In genomic region chr1:39944306-39944971, GRCm38 (mm10) we compare ENCODE assay signal across 12 mouse cellular contexts. TPM values are rescaled to one million over a fixed set of nuclear protein-coding genes. Genes with fewer than 3 reads are reported as not detected.
DNase-seq lines count a peak whose midpoint lies in the region; ATAC-seq and TF ChIP-seq lines count a peak whose summit lies in the region.
"Had no signal": no experiment of that assay in that cellular context is flagged by ENCODE, and none has a peak within 500 bp of the region (broad histone marks: within the 10 kb centered on the region; RNA-seq: fewer than 3 reads in every experiment).

No protein-coding gene starts in this region.

- H3K9ac ChIP-seq in forebrain, embryonic 11.5 days (ENCODE audit: low read length): no peak overlapping the region
- no peak overlapping the region for H3K9ac ChIP-seq in intestine, postnatal 0 days (ENCODE audit: low read depth, low read length)
- H3K9ac ChIP-seq: embryonic facial prominence, embryonic 13.5 days; heart, embryonic 12.5 days; lung, embryonic 15.5 days had no signal

- no peaks in the 10 kb centered on the region for H3K27me3 ChIP-seq in forebrain, embryonic 10.5 days (ENCODE audit: poor library complexity, severe bottlenecking)
- no peaks in the 10 kb centered on the region for H3K27me3 ChIP-seq in forebrain, embryonic 11.5 days (ENCODE audit: control insufficient read depth, insufficient read depth, low read length)
- H3K27me3 ChIP-seq in intestine, postnatal 0 days (replicated peaks; ENCODE audit: control insufficient read depth, insufficient read depth, low read length): no peaks in the 10 kb centered on the region
- H3K27me3 ChIP-seq: embryonic facial prominence, embryonic 13.5 days; heart, embryonic 12.5 days; lung, embryonic 15.5 days had no signal

- H3K36me3 ChIP-seq in forebrain, embryonic 10.5 days (replicated peaks): peaks cover 4% of the 10 kb centered on the region
- no peaks in the 10 kb centered on the region for H3K36me3 ChIP-seq in forebrain, embryonic 11.5 days (ENCODE audit: control insufficient read depth, insufficient read depth, low read length)
- H3K36me3 ChIP-seq in intestine, postnatal 0 days (ENCODE audit: control insufficient read depth, insufficient read depth): no peaks in the 10 kb centered on the region
- H3K36me3 ChIP-seq: heart, embryonic 12.5 days; lung, embryonic 15.5 days had no signal

- peak overlapping the region; percentile 30; the same call in 1 of the 2 replicates for H3K27ac ChIP-seq in forebrain, embryonic 10.5 days
- no peak overlapping the region for H3K27ac ChIP-seq in forebrain, embryonic 11.5 days (ENCODE audit: low read depth, low read length)
- H3K27ac ChIP-seq in intestine, postnatal 0 days (ENCODE audit: low read depth, low read length): peak overlapping the region; percentile 21; the same call in 1 of the 2 replicates
- H3K27ac ChIP-seq: embryonic facial prominence, embryonic 13.5 days; lung, embryonic 15.5 days had no signal

- H3K4me2 ChIP-seq in forebrain, embryonic 11.5 days (ENCODE audit: low read depth, low read length, severe bottlenecking): no peak overlapping the region
- H3K4me2 ChIP-seq in intestine, postnatal 0 days (replicated peaks; ENCODE audit: low read depth): peak overlapping the region; percentile 27; the same call in 1 of the 2 replicates
- H3K4me2 ChIP-seq: embryonic facial prominence, embryonic 13.5 days; heart, embryonic 12.5 days; lung, embryonic 15.5 days had no signal

- no peak for TF ChIP-seq CTCF in intestine, postnatal 0 days (IDR thresholded peaks at IDR 0.05; ENCODE audit: low read depth)

- whole genome bisulfite sequencing in forebrain, embryonic 10.5 days: 48% methylated on average over 5 of the region's 5 CpGs
- WGBS in forebrain, embryonic 11.5 days: 52% methylated on average over 5 of the region's 5 CpGs
- WGBS in intestine, postnatal 0 days: 46% methylated on average over 5 of the region's 5 CpGs

- no peaks in the 10 kb centered on the region for H3K9me3 ChIP-seq in forebrain, embryonic 10.5 days
- no peaks in the 10 kb centered on the region for H3K9me3 ChIP-seq in forebrain, embryonic 11.5 days (ENCODE audit: control insufficient read depth, low read length)
- no peaks in the 10 kb centered on the region for H3K9me3 ChIP-seq in intestine, postnatal 0 days (ENCODE audit: control insufficient read depth)
- H3K9me3 ChIP-seq: embryonic facial prominence, embryonic 13.5 days; heart, embryonic 12.5 days; lung, embryonic 15.5 days had no signal

- no peak overlapping the region for H3K4me3 ChIP-seq in forebrain, embryonic 10.5 days
- no peak overlapping the region for H3K4me3 ChIP-seq in forebrain, embryonic 11.5 days (ENCODE audit: low read depth, low read length)
- no peak overlapping the region for H3K4me3 ChIP-seq in intestine, postnatal 0 days (ENCODE audit: low read depth, low read length)
- H3K4me3 ChIP-seq: embryonic facial prominence, embryonic 13.5 days; heart, embryonic 12.5 days; lung, embryonic 15.5 days had no signal

- no peak for ATAC-seq in forebrain, embryonic 11.5 days (replicated peaks; ENCODE audit: low FRiP score)
- no peak for ATAC-seq in intestine, postnatal 0 days

- peaks cover 100% of the 10 kb centered on the region for H3K4me1 ChIP-seq in forebrain, embryonic 10.5 days
- peaks cover 58% of the 10 kb centered on the region for H3K4me1 ChIP-seq in forebrain, embryonic 11.5 days (replicated peaks; ENCODE audit: control insufficient read depth, insufficient read depth, low read length)
- peaks cover 28% of the 10 kb centered on the region; the same call in 1 of the 2 replicates for H3K4me1 ChIP-seq in intestine, postnatal 0 days (replicated peaks; ENCODE audit: control insufficient read depth, insufficient read depth, low read length)

- no peak for DNase-seq in forebrain, embryonic 10.5 days (ENCODE audit: extremely low spot score, low spot score)
- no peak for DNase-seq in forebrain, embryonic 11.5 days (ENCODE audit: low spot score)
- peak; percentile 43 for DNase-seq in thymus, postnatal 25 days
- DNase-seq in thymus, adult 18-20 months: no peak
- no peak for DNase-seq in c-Kit-positive CD71-positive TER-119-positive erythroid progenitor cells, embryonic 14.5 days (ENCODE audit: low spot score)
- no peak for DNase-seq in gastrocnemius, adult 18-20 months (ENCODE audit: low spot score)
- no peak for DNase-seq in spleen, postnatal 14 days (ENCODE audit: low spot score in 2 of 2)
- DNase-seq: adrenal gland, adult 8-10 months had no signal

RNA-seq across cellular contexts. Expression of gene Map4k4, which starts 43.7 kb away (rescaled TPM):
- 28.3 and 31.0 TPM in 2 replicates for polyA plus RNA-seq in forebrain, embryonic 10.5 days (2016; fragmentation: Nextera tagmentation; extraction: Ambion mirVana)
- 52.4 and 58.2 TPM in 2 replicates for polyA plus RNA-seq in forebrain, embryonic 11.5 days (2014; fragmentation: Nextera tagmentation; extraction: Ambion mirVana)
- polyA plus RNA-seq in intestine, postnatal 0 days (2015; fragmentation: Nextera tagmentation; extraction: Ambion mirVana): 6.8 and 9.3 TPM in 2 replicates
- total RNA-seq in gastrocnemius, adult 18-20 months (2021): 10 to 100 TPM; 15.2 to 20.9 TPM
